In the genomic region with DNA sequence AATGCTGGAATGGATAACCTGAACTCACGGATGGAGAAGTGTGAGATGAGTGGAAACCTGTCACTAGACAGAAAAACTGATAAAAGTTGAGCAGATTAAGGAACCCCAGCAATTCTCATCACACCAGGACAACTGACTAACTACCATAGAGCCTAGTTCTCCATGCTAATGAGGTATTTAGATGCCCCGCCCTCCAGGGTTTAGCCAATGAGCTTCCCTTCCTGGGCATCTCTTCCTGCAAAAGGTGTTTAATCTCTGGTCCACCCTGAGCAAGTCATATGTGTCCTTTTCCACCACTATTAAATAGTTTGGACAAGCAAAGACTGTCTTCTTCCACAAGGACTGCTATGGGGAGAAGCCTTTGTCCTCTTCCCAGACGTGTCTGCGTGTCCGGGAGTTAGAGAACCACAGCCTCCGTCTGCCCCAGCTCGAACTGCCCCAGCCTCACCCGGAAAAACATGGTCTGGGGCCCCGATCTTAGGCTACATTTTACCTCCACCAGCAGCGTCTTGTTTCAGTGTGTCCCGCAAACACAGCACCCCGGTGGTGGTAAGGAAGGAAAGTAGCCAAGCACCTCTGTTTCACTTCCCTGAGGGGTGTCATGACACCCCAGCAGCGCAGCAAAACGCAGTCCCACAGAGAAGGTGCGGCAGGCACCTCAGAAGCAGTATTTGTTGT, we compare ENCODE assay signal across 11 mouse cellular contexts. TPM values are rescaled to one million over a fixed set of nuclear protein-coding genes. Genes with fewer than 3 reads are reported as not detected.
A peak's percentile ranks its signal among the peaks of the same experiment; 100 is the strongest.
DNase-seq lines count a peak whose midpoint lies in the region; ATAC-seq lines count a peak whose summit lies in the region.
"Had no signal": no experiment of that assay in that cellular context is flagged by ENCODE, and none has a peak within 500 bp of the region (broad histone marks: within the 10 kb centered on the region; RNA-seq: fewer than 3 reads in every experiment).

No protein-coding gene starts in this region.

- peak overlapping the region; percentile 56 for H3K4me2 ChIP-seq in heart, embryonic 13.5 days
- H3K4me2 ChIP-seq: lung, embryonic 15.5 days; neural tube, embryonic 15.5 days had no signal

- H3K36me3 ChIP-seq in heart, embryonic 13.5 days: no peaks in the 10 kb centered on the region
- H3K36me3 ChIP-seq: lung, embryonic 15.5 days; neural tube, embryonic 15.5 days had no signal

- DNase-seq in heart, postnatal 4 days: no peak
- DNase-seq in CD4-positive, CD25-positive, alpha-beta regulatory T cell, adult 2 months (ENCODE audit: low read depth, low spot score): peak; percentile 52
- DNase-seq in induced T-regulatory cell, adult 2 months (ENCODE audit: low read depth): peak; percentile 62
- peak; percentile 25 for DNase-seq in naive thymus-derived CD4-positive, alpha-beta T cell, adult 2 months (ENCODE audit: low read depth)
- DNase-seq in right cerebral cortex, postnatal 14 days: no peak
- DNase-seq in ovary, postnatal 36 days (ENCODE audit: low spot score): no peak
- DNase-seq: kidney, postnatal 4 days had no signal

- H3K27ac ChIP-seq in heart, embryonic 13.5 days (replicated peaks): no peak overlapping the region
- H3K27ac ChIP-seq: lung, embryonic 15.5 days; neural tube, embryonic 15.5 days had no signal

- H3K4me3 ChIP-seq in heart, embryonic 13.5 days: peak overlapping the region; percentile 30
- H3K4me3 ChIP-seq: lung, embryonic 15.5 days; neural tube, embryonic 15.5 days had no signal

- 24% methylated on average over 15 of the region's 15 CpGs for WGBS in heart, embryonic 13.5 days

- no peak for ATAC-seq in heart, embryonic 13.5 days (ENCODE audit: extremely low read depth, insufficient number of reproducible peaks, low FRiP score, low TSS enrichment)
- no peak for ATAC-seq in frontal cortex, adult (ENCODE audit: low TSS enrichment)

- no peaks in the 10 kb centered on the region for H3K27me3 ChIP-seq in heart, embryonic 13.5 days (replicated peaks)
- H3K27me3 ChIP-seq: lung, embryonic 15.5 days; neural tube, embryonic 15.5 days had no signal

- peak overlapping the region; percentile 60; the same call in 1 of the 2 replicates for H3K9ac ChIP-seq in heart, embryonic 13.5 days
- H3K9ac ChIP-seq: lung, embryonic 15.5 days; neural tube, embryonic 15.5 days had no signal

- no peaks in the 10 kb centered on the region for H3K9me3 ChIP-seq in heart, embryonic 13.5 days
- H3K9me3 ChIP-seq: lung, embryonic 15.5 days; neural tube, embryonic 15.5 days had no signal

- no peaks in the 10 kb centered on the region; the same call in 1 of the 2 replicates for H3K4me1 ChIP-seq in heart, embryonic 13.5 days
- H3K4me1 ChIP-seq: lung, embryonic 15.5 days; neural tube, embryonic 15.5 days had no signal

RNA-seq across cellular contexts. Expression of a gene that starts 26.1 kb away (rescaled TPM):
- polyA plus RNA-seq in heart, embryonic 13.5 days (2015; fragmentation: Nextera tagmentation; extraction: Ambion mirVana): 0.17 and 0.36 TPM in 2 replicates
- total RNA-seq in heart, postnatal 4 days (2021): not detected

RNA-seq across cellular contexts. Expression of a gene that starts 28.7 kb away (rescaled TPM):
- 7.7 and 7.9 TPM in 2 replicates for polyA plus RNA-seq in heart, embryonic 13.5 days (2015; fragmentation: Nextera tagmentation; extraction: Ambion mirVana)
- 10 to 100 TPM; 16.8 to 17.5 TPM for total RNA-seq in heart, postnatal 4 days (2021)

Comparison
In these comparisons a context has a peak if more than half of its experiments do, and no peak if none do; other contexts are left out.
1. DNase-seq: peak in CD4-positive, CD25-positive, alpha-beta regulatory T cell, adult 2 months (single experiment), induced T-regulatory cell, adult 2 months (single experiment) and naive thymus-derived CD4-positive, alpha-beta T cell, adult 2 months (single experiment); none in heart, postnatal 4 days (single experiment), right cerebral cortex, postnatal 14 days (single experiment) and ovary, postnatal 36 days (single experiment).